Mouse (Mus musculus): ENCODE results near the gene Nt5dc2.

GRCm38 (mm10) chr14:31138897-31139429 lies 8.1 kb downstream of the Nt5dc2 start:
- TF ChIP-seq POLR2A (IDR thresholded peaks at IDR 0.05; ENCODE audit: borderline replicate concordance, insufficient read depth, low read length) (no peak), CTCF (IDR thresholded peaks at IDR 0.05; ENCODE audit: borderline replicate concordance, insufficient read depth, low read depth, low read length) (no peak)

Data from cerebellum, adult 2 months (tissue).